Mouse (Mus musculus) retina, postnatal 1 day (tissue): ENCODE results near the gene Cmip.

ENCODE experiments used
- DNase-seq: peaks from one replicate; pipeline ENCODE4 v3.0.0-alpha.2; 2012

Gene Cmip

GRCm38 (mm10) chr8:117329167-117329566 lies 72.3 kb downstream of the Cmip start:
- DNase-seq = no peak

GRCm38 (mm10) chr8:117329903-117330302 lies 73.0 kb downstream of the Cmip start:
- DNase-seq = no peak

GRCm38 (mm10) chr8:117332229-117333010 lies 75.6 kb downstream of the Cmip start:
- DNase-seq = no peak

GRCm38 (mm10) chr8:117333619-117334018 lies 76.8 kb downstream of the Cmip start:
- DNase-seq = no peak

GRCm38 (mm10) chr8:117334058-117334747 lies 77.3 kb downstream of the Cmip start:
- DNase-seq = no peak

GRCm38 (mm10) chr8:117334748-117335393 lies 78.0 kb downstream of the Cmip start:
- DNase-seq = no peak

- DNase-seq = no peak
Measured at GRCm38 (mm10) chr8:117335423-117335822, 78.6 kb downstream of the Cmip start.

GRCm38 (mm10) chr8:117337188-117337587 lies 80.3 kb downstream of the Cmip start:
- no peak for DNase-seq

GRCm38 (mm10) chr8:117338678-117339077 lies 81.8 kb downstream of the Cmip start:
- DNase-seq = no peak

GRCm38 (mm10) chr8:117339296-117339957 lies 82.6 kb downstream of the Cmip start:
- DNase-seq = peak; percentile 30

- no peak for DNase-seq
Measured at GRCm38 (mm10) chr8:117339958-117340651, 83.2 kb downstream of the Cmip start.

- DNase-seq = no peak
Measured at GRCm38 (mm10) chr8:117340800-117341199, 83.9 kb downstream of the Cmip start.

GRCm38 (mm10) chr8:117342735-117343385 lies 86.0 kb downstream of the Cmip start:
- no peak for DNase-seq

GRCm38 (mm10) chr8:117343484-117343883 lies 86.6 kb downstream of the Cmip start:
- no peak for DNase-seq

- no peak for DNase-seq
Measured at GRCm38 (mm10) chr8:117344899-117345298, 88.0 kb downstream of the Cmip start.

- no peak for DNase-seq
Measured at GRCm38 (mm10) chr8:117345376-117345775, 88.5 kb downstream of the Cmip start.

GRCm38 (mm10) chr8:117347556-117347955 lies 90.7 kb downstream of the Cmip start:
- DNase-seq = no peak

- DNase-seq = no peak
Measured at GRCm38 (mm10) chr8:117348718-117349394, 92.0 kb downstream of the Cmip start.

GRCm38 (mm10) chr8:117349541-117349940 lies 92.7 kb downstream of the Cmip start:
- no peak for DNase-seq

- DNase-seq = no peak
Measured at GRCm38 (mm10) chr8:117352098-117352497, 95.2 kb downstream of the Cmip start.

- no peak for DNase-seq
Measured at GRCm38 (mm10) chr8:117355111-117355831, 98.4 kb downstream of the Cmip start.
